Mouse (Mus musculus) retina, postnatal 1 day (tissue): ENCODE data around the gene Ms4a10.
A peak's percentile ranks its signal among the peaks of the same experiment; 100 is the strongest.

Experiments
- DNase-seq: peaks from one replicate; pipeline ENCODE4 v3.0.0-alpha.2; 2012

The Ms4a10 gene

GRCm38 (mm10) chr19:10959085-10959977 is 15.1 kb downstream of the Ms4a10 start:
- DNase-seq = peak; percentile 90

- DNase-seq = peak; percentile 73
These were observed 22.2 kb downstream of the Ms4a10 start for GRCm38 (mm10) chr19:10952021-10952939.

- no peak for DNase-seq
These were observed 24.9 kb downstream of the Ms4a10 start for GRCm38 (mm10) chr19:10949558-10949957.

GRCm38 (mm10) chr19:10949112-10949511 is 25.4 kb downstream of the Ms4a10 start, which contains the start of gene Ccdc86:
Gene Ccdc86 (minus strand): TSS chr19:10949266.
- DNase-seq = peak; percentile 99

- no peak for DNase-seq
These were observed 26.1 kb downstream of the Ms4a10 start for GRCm38 (mm10) chr19:10948416-10948815.

- DNase-seq = no peak
These were observed 27.3 kb downstream of the Ms4a10 start for GRCm38 (mm10) chr19:10947219-10947618.

- no peak for DNase-seq
These were observed 28.0 kb downstream of the Ms4a10 start for GRCm38 (mm10) chr19:10946506-10946905.

- no peak for DNase-seq
These were observed 30.5 kb downstream of the Ms4a10 start for GRCm38 (mm10) chr19:10943955-10944354.

- peak; percentile 78 for DNase-seq
These were observed 33.5 kb downstream of the Ms4a10 start for GRCm38 (mm10) chr19:10940801-10941457.

GRCm38 (mm10) chr19:10940097-10940800 is 34.2 kb downstream of the Ms4a10 start:
- DNase-seq = peak; percentile 88

GRCm38 (mm10) chr19:10938771-10939170 is 35.7 kb downstream of the Ms4a10 start:
- no peak for DNase-seq

- DNase-seq = no peak
These were observed 37.3 kb downstream of the Ms4a10 start, which contains the start of gene Ptgdr2 for GRCm38 (mm10) chr19:10937110-10937563. Gene Ptgdr2 (plus strand): TSS chr19:10937160.

- no peak for DNase-seq
These were observed 38.4 kb downstream of the Ms4a10 start for GRCm38 (mm10) chr19:10936077-10936476.

- no peak for DNase-seq
These were observed 39.4 kb downstream of the Ms4a10 start for GRCm38 (mm10) chr19:10935029-10935428.

GRCm38 (mm10) chr19:10930641-10931040 is 43.8 kb downstream of the Ms4a10 start:
- no peak for DNase-seq

GRCm38 (mm10) chr19:10926666-10927065 is 47.8 kb downstream of the Ms4a10 start:
- DNase-seq = peak; percentile 57

GRCm38 (mm10) chr19:10926123-10926621 is 48.3 kb downstream of the Ms4a10 start:
- DNase-seq = peak; percentile 69

- DNase-seq = no peak
These were observed 50.2 kb downstream of the Ms4a10 start for GRCm38 (mm10) chr19:10924220-10924619.

GRCm38 (mm10) chr19:10921058-10921457 is 53.4 kb downstream of the Ms4a10 start:
- DNase-seq = no peak

- no peak for DNase-seq
These were observed 53.9 kb downstream of the Ms4a10 start, which contains the start of gene Zp1 for GRCm38 (mm10) chr19:10920532-10920931. Gene Zp1 (minus strand): TSS chr19:10920632.

GRCm38 (mm10) chr19:10918321-10918991 is 56.0 kb downstream of the Ms4a10 start:
- DNase-seq = no peak
